Mouse (Mus musculus): Measurements from ENCODE around the gene Etl4. TPM values are rescaled to one million over a fixed set of nuclear protein-coding genes. Genes with fewer than 3 reads are reported as not detected.

Gene Etl4
- polyA plus RNA-seq, 1 experiment from 2014 or later, result 77.7 TPM

DNA sequence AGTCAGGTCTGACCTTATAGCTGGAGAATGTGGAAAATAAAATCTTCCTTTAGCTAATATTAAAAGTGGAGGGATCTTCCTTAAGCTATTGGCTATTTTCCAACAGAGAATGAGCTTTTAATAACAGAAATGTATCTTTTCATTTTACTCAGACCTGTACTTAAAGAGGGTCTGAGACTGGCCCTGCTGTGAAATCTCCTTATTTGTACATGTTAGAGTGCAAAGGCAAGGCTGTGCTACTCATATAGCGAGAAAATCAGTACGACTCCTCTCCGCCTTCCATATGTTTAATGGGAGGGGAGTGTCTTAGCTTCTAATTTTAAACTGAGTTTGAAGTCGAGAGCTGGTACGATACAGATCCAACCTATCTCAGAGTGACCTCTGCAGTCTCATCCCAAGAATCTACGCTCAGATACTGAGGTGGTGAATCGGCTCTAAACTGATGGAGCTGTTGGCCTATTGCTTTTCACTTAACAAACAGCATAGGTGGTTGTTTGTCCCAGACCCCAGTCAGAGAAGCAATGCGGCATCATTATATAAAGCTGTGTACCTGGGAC lies 719.7 kb downstream of the Etl4 start:
- no peaks in the 10 kb centered on the region for H3K27me3 ChIP-seq
- no peak for TF ChIP-seq CTCF (IDR thresholded peaks at IDR 0.05)
- in situ Hi-C loops (cut with MboI; ENCODE audit: low pct_unique_long_range_greater_than_20kb), result no loop called here
- DNase-seq (ENCODE audit: low read depth, low spot score) (no peak), ATAC-seq (no peak)
- ChIA-PET POLR2A (interaction anchor here (0.5 kb wide), 1 partner anchor 55 kb away, joined by 3 read pairs; no protein-coding TSS in a partner anchor), CTCF (interaction anchor here (0.8 to 2.1 kb wide), 4 partner anchors 9 to 353 kb away, joined by 3 to 8 read pairs (median 4); no protein-coding TSS in a partner anchor)

DNA sequence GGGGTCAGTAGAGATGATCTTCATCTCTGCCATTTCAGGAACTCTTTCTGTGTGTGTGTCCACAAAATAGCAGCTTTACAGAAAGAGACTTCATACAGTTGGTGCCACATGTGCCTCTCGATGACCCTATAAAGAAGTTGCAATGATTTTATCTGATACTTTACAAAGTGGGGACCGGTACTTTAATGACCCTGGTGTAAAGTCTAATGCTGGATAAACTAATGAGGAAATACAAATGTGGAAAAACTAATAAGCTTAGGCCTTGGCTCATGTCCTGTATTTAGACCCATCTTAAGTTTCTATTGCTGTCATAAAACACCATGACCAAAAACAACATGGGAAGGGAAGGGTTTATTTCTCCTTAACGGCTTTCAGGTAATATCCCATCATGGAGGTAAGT lies 729.0 kb downstream of the Etl4 start:
- ATAC-seq, result no peak
- ChIA-PET POLR2A (no interaction called here), CTCF (no interaction called here)
- no peak for TF ChIP-seq CTCF (IDR thresholded peaks at IDR 0.05)
- in situ Hi-C loops (cut with MboI; ENCODE audit: low pct_unique_long_range_greater_than_20kb), result no loop called here
- DNase-seq (ENCODE audit: low read depth, low spot score), result no peak
- no peaks in the 10 kb centered on the region for H3K27me3 ChIP-seq

DNA sequence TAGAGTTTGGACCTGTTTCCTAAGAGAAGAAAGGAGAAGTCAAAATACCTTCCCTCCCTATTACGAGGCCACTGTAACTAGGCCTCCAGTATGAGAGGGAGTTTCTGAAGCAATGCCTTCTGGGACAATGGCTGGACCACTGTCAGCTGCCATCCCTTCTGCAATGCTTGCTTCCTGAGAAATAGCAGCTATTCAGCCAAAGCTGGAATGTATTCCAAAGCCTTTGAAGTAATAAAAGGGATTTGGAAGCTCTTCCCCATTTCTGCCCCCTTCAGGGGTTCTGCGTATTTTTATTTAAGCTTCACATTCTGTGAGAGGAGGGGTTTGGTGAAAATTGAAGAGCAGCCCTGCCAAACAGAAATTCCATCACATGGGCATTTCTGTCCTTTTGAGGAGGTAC lies 730.1 kb downstream of the Etl4 start:
- TF ChIP-seq CTCF (IDR thresholded peaks at IDR 0.05), result no peak
- in situ Hi-C loops (cut with MboI; ENCODE audit: low pct_unique_long_range_greater_than_20kb), result no loop called here
- CTCF ChIA-PET, result interaction anchor here (0.8 kb wide), 1 partner anchor 45 kb away, joined by 3 read pairs; no protein-coding TSS in a partner anchor
- POLR2A ChIA-PET, result no interaction called here
- ATAC-seq, result no peak
- H3K27me3 ChIP-seq, result no peaks in the 10 kb centered on the region
- DNase-seq (ENCODE audit: low read depth, low spot score), result no peak

DNA sequence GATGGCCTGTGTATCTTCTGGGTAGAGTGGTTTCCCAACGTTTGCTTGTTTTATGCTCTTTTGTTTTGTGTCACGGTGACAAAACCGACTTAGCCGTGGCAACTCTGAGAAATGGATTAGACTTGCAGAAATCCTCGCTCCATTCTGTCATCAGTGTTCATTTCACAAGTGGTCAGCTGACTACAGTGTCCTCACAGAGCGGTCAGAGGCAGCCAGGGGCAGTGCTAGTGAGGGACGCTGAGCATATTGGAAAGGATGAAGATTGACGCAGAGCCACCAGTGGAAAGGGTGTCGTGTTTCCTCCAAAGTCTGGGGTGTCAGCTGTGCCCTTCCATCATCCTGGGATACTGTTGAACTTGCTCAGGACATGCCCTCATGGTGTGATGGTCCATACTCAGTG lies 733.2 kb downstream of the Etl4 start:
- in situ Hi-C loops (cut with MboI; ENCODE audit: low pct_unique_long_range_greater_than_20kb), result no loop called here
- TF ChIP-seq CTCF (IDR thresholded peaks at IDR 0.05), result no peak
- no peaks in the 10 kb centered on the region for H3K27me3 ChIP-seq
- CTCF ChIA-PET, result interaction anchor here (0.6 to 1.3 kb wide), 2 partner anchors 12 to 94 kb away, joined by 3 read pairs; no protein-coding TSS in a partner anchor
- POLR2A ChIA-PET, result no interaction called here
- DNase-seq (ENCODE audit: low read depth, low spot score) (no peak), ATAC-seq (peak; percentile 26)

DNA sequence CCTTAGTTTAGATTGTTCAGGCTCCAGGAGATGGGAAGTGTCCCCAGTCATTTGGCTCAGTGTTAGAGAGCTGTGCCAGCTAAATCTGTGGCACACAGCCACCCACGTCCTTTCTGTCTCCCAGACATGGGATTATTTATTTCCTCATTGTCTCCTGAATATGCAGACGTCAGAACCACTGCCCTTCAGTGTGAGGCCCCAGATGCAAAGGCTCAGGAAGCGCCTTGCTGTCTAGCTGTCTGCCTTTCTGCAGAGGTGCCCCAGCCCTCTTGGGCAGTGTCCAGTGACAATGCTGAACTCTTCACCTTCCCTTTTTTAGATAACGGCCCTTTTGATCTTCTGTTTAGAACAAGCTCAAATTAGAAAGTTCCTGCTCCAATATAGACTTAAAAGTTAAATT lies 740.2 kb downstream of the Etl4 start:
- DNase-seq (ENCODE audit: low read depth, low spot score) (no peak), ATAC-seq (no peak)
- ChIA-PET CTCF (interaction anchor here (1.0 to 1.1 kb wide), 2 partner anchors 10 to 21 kb away, joined by 3 to 4 read pairs; no protein-coding TSS in a partner anchor), POLR2A (no interaction called here)
- no peaks in the 10 kb centered on the region for H3K27me3 ChIP-seq
- in situ Hi-C loops (cut with MboI; ENCODE audit: low pct_unique_long_range_greater_than_20kb), result loop anchor here (10.0 to 25.0 kb wide), 2 partner anchors 305 to 1238 kb away; no protein-coding TSS in a partner anchor
- TF ChIP-seq CTCF (IDR thresholded peaks at IDR 0.05), result no peak

DNA sequence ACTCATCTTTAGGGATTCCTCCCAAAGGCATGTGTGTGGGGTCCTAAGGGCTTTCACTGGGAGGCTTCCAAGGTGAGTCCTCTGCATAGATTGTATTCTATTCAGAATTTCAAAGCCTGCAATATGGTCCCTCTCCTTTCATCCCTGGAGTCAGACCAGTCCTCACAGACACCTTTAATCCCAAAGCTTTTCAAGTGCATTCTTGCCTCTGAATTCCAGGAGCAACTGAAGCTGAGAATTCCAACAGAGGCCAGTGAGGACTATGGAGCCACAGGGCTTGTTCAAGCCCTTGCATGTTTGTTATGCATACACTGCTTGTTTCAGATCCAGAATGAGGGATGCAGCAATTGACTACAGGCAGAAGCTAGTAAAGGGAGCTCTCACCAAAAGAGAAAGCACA lies 743.5 kb downstream of the Etl4 start:
- ChIA-PET POLR2A (interaction anchor here (0.5 kb wide), 1 partner anchor 13 kb away, joined by 7 read pairs; no protein-coding TSS in a partner anchor), CTCF (interaction anchor here (1.6 kb wide), 1 partner anchor 8 kb away, joined by 4 read pairs; no protein-coding TSS in a partner anchor)
- H3K27me3 ChIP-seq, result no peaks in the 10 kb centered on the region
- no peak for DNase-seq (ENCODE audit: low read depth, low spot score)
- no peak for TF ChIP-seq CTCF (IDR thresholded peaks at IDR 0.05)
- no peak for ATAC-seq
- in situ Hi-C loops (cut with MboI; ENCODE audit: low pct_unique_long_range_greater_than_20kb), result loop anchor here (10.0 to 25.0 kb wide), 2 partner anchors 308 to 1241 kb away; no protein-coding TSS in a partner anchor

DNA sequence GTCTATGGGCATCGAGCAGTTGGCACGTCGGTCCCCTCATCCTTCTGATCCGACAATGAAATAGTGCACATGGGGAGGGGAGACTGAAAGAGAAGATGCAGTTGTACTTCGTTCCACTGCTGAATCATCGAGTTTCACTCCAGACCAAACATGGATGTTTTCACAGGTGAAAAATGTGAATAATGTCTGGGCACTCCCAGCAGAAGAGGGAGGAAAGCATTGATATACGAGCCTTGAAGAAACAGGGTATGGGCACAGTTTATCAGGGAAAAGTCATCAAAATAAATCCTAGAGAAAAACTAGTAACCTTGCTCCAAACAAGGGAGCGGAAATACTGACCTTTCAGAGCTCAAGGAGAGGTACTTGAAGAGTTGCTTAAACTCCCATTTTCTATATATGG lies 744.5 kb downstream of the Etl4 start:
- POLR2A ChIA-PET, result no interaction called here
- ATAC-seq (no peak), DNase-seq (ENCODE audit: low read depth, low spot score) (no peak)
- in situ Hi-C loops (cut with MboI; ENCODE audit: low pct_unique_long_range_greater_than_20kb), result loop anchor here (10.0 to 25.0 kb wide), 2 partner anchors 309 to 1242 kb away; no protein-coding TSS in a partner anchor
- CTCF ChIA-PET, result interaction anchor here (1.6 kb wide), 1 partner anchor 9 kb away, joined by 4 read pairs; no protein-coding TSS in a partner anchor
- no peaks in the 10 kb centered on the region for H3K27me3 ChIP-seq
- TF ChIP-seq CTCF (IDR thresholded peaks at IDR 0.05), result no peak

DNA sequence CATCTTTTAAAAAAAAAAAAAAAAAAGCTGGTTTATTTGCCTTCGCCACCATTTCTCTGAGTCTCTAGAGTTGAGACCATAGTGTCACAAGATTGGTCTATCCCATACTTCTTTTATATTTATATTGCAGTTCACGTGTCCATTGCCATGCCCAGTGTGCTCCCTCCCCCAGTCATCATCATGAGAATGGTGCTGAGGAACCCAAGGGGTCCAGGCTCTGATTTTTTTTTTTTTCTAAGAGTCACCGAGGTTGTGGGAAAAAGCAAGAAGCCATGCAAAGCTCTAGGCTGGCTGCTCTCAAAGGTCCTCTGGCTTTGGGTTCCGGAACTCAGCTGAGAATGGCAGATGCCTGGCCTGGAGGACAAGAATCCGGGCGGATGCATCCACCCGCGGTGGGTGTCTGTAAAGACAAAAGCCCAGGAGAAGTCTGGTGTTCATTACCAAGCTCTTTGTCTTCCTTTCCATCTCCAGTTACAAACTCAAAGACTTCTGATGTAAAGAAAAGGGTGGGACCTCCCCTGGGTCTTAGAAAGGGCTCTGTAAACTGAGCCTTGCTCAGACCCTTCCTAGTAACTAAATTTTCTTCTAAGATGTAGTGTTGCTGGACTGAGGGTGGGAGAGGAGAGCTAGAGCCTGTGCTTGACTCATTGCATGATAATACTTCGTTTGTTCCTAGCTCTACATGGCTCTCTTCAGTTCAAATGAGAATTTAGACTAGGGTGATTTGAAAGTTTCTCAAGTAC lies 745.2 kb downstream of the Etl4 start:
- in situ Hi-C loops (cut with MboI; ENCODE audit: low pct_unique_long_range_greater_than_20kb), result loop anchor here (10.0 to 25.0 kb wide), 2 partner anchors 310 to 1242 kb away; no protein-coding TSS in a partner anchor
- no peak for DNase-seq (ENCODE audit: low read depth, low spot score)
- ChIA-PET POLR2A (no interaction called here), CTCF (interaction anchor here (1.1 to 1.6 kb wide), 2 partner anchors 9 to 13 kb away, joined by 3 to 4 read pairs; no protein-coding TSS in a partner anchor)
- no peak for ATAC-seq
- no peaks in the 10 kb centered on the region for H3K27me3 ChIP-seq
- TF ChIP-seq CTCF (IDR thresholded peaks at IDR 0.05), result no peak

DNA sequence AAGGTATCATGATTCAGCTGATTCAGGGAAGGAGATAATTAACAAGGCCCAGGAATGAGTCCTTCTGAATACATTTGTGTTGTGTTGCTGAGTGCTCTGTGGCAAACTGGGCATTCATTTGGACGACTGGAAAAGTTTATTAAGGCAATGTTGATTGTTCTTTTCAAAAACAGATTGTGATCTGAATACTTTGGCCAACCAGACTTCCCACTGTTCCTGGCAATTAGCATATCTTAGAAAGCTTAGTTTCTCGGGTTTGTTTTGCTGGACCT lies 745.7 kb downstream of the Etl4 start:
- DNase-seq (ENCODE audit: low read depth, low spot score) (no peak), ATAC-seq (no peak)
- no peak for TF ChIP-seq CTCF (IDR thresholded peaks at IDR 0.05)
- no peaks in the 10 kb centered on the region for H3K27me3 ChIP-seq
- ChIA-PET POLR2A (no interaction called here), CTCF (interaction anchor here (1.1 kb wide), 1 partner anchor 13 kb away, joined by 3 read pairs; no protein-coding TSS in a partner anchor)
- in situ Hi-C loops (cut with MboI; ENCODE audit: low pct_unique_long_range_greater_than_20kb), result loop anchor here (10.0 to 25.0 kb wide), 2 partner anchors 310 to 1243 kb away; no protein-coding TSS in a partner anchor

DNA sequence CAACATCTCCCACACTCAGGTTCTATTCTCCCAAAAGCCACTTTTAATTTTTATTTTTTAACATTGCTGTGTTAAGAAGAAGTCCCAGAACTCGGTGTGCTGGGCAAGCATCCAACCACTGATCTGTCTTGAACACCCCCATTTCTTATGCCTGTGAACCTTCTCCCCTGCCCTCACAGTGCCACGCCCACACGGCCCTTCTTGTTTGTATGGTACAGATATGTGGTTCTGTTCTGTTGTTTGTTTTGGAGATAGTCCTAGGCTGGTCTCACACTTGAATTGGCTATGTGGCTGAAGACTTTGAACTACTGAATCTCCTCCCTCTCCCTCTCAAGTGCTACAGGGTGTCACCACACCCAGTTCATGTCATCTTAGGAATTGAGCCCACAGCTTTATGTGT lies 748.3 kb downstream of the Etl4 start:
- ATAC-seq (no peak), DNase-seq (ENCODE audit: low read depth, low spot score) (no peak)
- in situ Hi-C loops (cut with MboI; ENCODE audit: low pct_unique_long_range_greater_than_20kb), result loop anchor here (10.0 to 25.0 kb wide), 2 partner anchors 313 to 1246 kb away; no protein-coding TSS in a partner anchor
- CTCF ChIA-PET, result interaction anchor here (2.1 kb wide), 1 partner anchor 16 kb away, joined by 6 read pairs; no protein-coding TSS in a partner anchor
- H3K27me3 ChIP-seq, result no peaks in the 10 kb centered on the region
- POLR2A ChIA-PET, result no interaction called here
- no peak for TF ChIP-seq CTCF (IDR thresholded peaks at IDR 0.05)

DNA sequence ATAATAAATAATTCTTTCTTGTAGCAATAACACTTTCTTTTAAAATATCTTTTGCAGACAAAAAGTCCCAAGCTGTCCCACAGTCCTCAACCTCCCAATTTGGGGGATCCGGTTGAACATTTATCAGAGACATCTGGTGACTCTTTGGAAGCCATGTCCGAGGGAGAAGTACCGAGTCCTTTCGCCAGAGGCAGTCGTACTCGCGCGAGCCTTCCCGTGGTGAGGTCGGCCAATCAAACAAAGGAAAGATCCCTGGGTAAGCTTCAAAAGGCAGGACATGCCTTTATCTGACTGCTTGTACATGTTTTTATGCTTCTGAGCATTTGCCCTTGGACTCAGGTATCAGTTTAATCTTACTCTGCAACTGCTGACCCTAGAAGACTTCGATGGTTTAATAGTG lies 752.3 kb downstream of the Etl4 start:
- TF ChIP-seq CTCF (IDR thresholded peaks at IDR 0.05), result no peak
- in situ Hi-C loops (cut with MboI; ENCODE audit: low pct_unique_long_range_greater_than_20kb), result loop anchor here (25.0 kb wide), 1 partner anchor 1250 kb away; no protein-coding TSS in a partner anchor
- CTCF ChIA-PET, result no interaction called here

More for the DNA sequence above, 752.3 kb downstream of the Etl4 start:
- POLR2A ChIA-PET, result no interaction called here
- no peak for ATAC-seq
- no peak for DNase-seq (ENCODE audit: low read depth, low spot score)
- no peaks in the 10 kb centered on the region for H3K27me3 ChIP-seq

All from Patski (cell line).